31 mouse cellular contexts compared by ENCODE assay signal in genomic region chr11:24178823-24179476, GRCm38 (mm10).
"Had no signal": no experiment of that assay in that cellular context is flagged by ENCODE, and none has a peak within 500 bp of the region (broad histone marks: within the 10 kb centered on the region; RNA-seq: fewer than 3 reads in every experiment).

No protein-coding gene starts in this region.

- H3K27ac ChIP-seq: limb, embryonic 10.5 days; limb, embryonic 12.5 days; limb, embryonic 13.5 days; limb, embryonic 15.5 days; liver, embryonic 12.5 days; liver, embryonic 13.5 days; liver, embryonic 14.5 days; liver, embryonic 15.5 days; lung, embryonic 15.5 days; macrophage; midbrain, embryonic 10.5 days; midbrain, embryonic 12.5 days; midbrain, embryonic 13.5 days; midbrain, embryonic 15.5 days; neural tube, embryonic 12.5 days; neural tube, embryonic 13.5 days had no signal

- H3K9me3 ChIP-seq: limb, embryonic 10.5 days; limb, embryonic 12.5 days; limb, embryonic 13.5 days; limb, embryonic 15.5 days; liver, embryonic 12.5 days; liver, embryonic 13.5 days; liver, embryonic 15.5 days; lung, embryonic 15.5 days; megakaryocyte, embryonic 14.5 days; midbrain, embryonic 10.5 days; midbrain, embryonic 12.5 days; midbrain, embryonic 13.5 days; midbrain, embryonic 15.5 days; neural tube, embryonic 12.5 days; neural tube, embryonic 13.5 days had no signal

- DNase-seq: left cerebral cortex, postnatal 4 days; liver; liver, embryonic 13.5 days; liver, postnatal 0 days; lung, adult 18-20 months; lung, adult 2 months; lung, embryonic 14.5 days; lung, postnatal 10 days; lung, postnatal 14 days; lung, postnatal 36 days; lung, postnatal 4 days; midbrain, embryonic 14.5 days had no signal

- H3K36me3 ChIP-seq: limb, embryonic 10.5 days; limb, embryonic 15.5 days; liver, embryonic 12.5 days; liver, embryonic 13.5 days; liver, embryonic 15.5 days; lung, embryonic 15.5 days; midbrain, embryonic 10.5 days; midbrain, embryonic 12.5 days; midbrain, embryonic 13.5 days; midbrain, embryonic 15.5 days; neural tube, embryonic 12.5 days had no signal

- H3K27me3 ChIP-seq: limb, embryonic 12.5 days; limb, embryonic 13.5 days; limb, embryonic 15.5 days; liver, embryonic 12.5 days; liver, embryonic 13.5 days; liver, embryonic 15.5 days; lung, embryonic 15.5 days; midbrain, embryonic 12.5 days; midbrain, embryonic 13.5 days; midbrain, embryonic 15.5 days; neural tube, embryonic 12.5 days; neural tube, embryonic 13.5 days had no signal

- H3K9ac ChIP-seq: limb, embryonic 12.5 days; limb, embryonic 13.5 days; limb, embryonic 15.5 days; liver, embryonic 12.5 days; liver, embryonic 13.5 days; liver, embryonic 14.5 days; liver, embryonic 15.5 days; liver, postnatal 0 days; lung, embryonic 14.5 days; lung, embryonic 15.5 days; midbrain, embryonic 12.5 days; midbrain, embryonic 13.5 days; midbrain, embryonic 15.5 days; neural tube, embryonic 12.5 days; neural tube, embryonic 13.5 days had no signal

- H3K4me3 ChIP-seq: limb, embryonic 10.5 days; limb, embryonic 12.5 days; limb, embryonic 13.5 days; limb, embryonic 15.5 days; liver, embryonic 12.5 days; liver, embryonic 13.5 days; liver, embryonic 15.5 days; lung, embryonic 15.5 days; megakaryocyte, embryonic 14.5 days; midbrain, embryonic 10.5 days; midbrain, embryonic 12.5 days; midbrain, embryonic 13.5 days; midbrain, embryonic 15.5 days; myocyte; neural tube, embryonic 12.5 days; neural tube, embryonic 13.5 days had no signal

- H3K4me1 ChIP-seq: limb, embryonic 10.5 days; limb, embryonic 12.5 days; limb, embryonic 13.5 days; limb, embryonic 15.5 days; liver, embryonic 12.5 days; liver, embryonic 13.5 days; liver, embryonic 15.5 days; lung, embryonic 15.5 days; midbrain, embryonic 13.5 days; midbrain, embryonic 15.5 days; neural tube, embryonic 12.5 days; neural tube, embryonic 13.5 days had no signal

- H3K4me2 ChIP-seq: limb, embryonic 12.5 days; limb, embryonic 13.5 days; limb, embryonic 15.5 days; liver, embryonic 11.5 days; liver, embryonic 12.5 days; liver, embryonic 13.5 days; liver, embryonic 15.5 days; lung, embryonic 14.5 days; lung, embryonic 15.5 days; midbrain, embryonic 11.5 days; midbrain, embryonic 12.5 days; midbrain, embryonic 13.5 days; midbrain, embryonic 15.5 days; neural tube, embryonic 12.5 days; neural tube, embryonic 13.5 days had no signal
